Mouse (Mus musculus): Measurements from ENCODE around the gene Ncbp3.

DNA sequence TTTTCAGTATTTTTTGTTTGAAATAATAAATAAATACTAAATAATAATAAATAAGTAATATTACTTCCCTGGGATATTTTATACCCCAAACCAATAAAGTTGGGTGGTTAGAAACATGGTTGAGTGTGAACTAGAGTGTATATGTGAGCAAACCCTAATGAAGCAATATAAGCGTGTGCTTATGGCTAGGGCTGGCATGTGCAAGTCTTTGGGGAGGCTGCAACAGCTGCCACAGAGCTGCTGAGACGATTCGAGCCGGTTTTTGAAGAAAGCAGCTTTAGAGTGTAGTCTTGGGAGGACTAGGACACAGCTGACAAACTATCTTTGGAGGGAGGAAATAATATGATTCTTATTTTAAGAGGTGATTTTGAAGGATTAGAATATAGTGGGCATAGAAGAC is 28.7 kb downstream of the Ncbp3 start:
- TF ChIP-seq CTCF (IDR thresholded peaks at IDR 0.05; ENCODE audit: low read depth) = no peak
- no peak for TF ChIP-seq EP300 (optimal IDR thresholded peaks at IDR 0.05)
